Mouse (Mus musculus): Measurements from ENCODE around the gene Aff3.

DNA sequence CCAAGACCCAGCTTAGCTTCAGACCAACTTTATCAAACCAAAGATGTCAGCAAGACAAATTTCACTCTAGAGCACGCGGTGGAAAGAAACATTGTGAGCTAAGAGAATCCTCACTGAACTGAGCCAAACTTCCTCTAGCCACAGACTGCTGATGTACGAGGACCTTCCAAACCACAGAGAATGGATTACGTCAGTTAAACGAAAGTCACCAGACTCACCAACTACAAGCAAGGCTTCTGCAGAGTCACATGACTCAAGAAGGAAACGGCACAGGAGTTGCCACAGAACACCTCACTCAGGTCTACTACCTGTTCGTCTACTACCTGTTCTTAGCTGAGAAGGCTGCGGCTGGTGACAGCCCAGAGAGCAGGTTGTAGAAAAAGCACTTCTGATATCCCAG, 107.1 kb downstream of the Aff3 start:
- TF ChIP-seq CTCF (conservative IDR thresholded peaks at IDR 0.05; ENCODE audit: insufficient read depth, insufficient read length, low read depth, low read length) = no peak
- no peak for TF ChIP-seq POLR2A (IDR thresholded peaks at IDR 0.05; ENCODE audit: low read depth, low read length)
